Mouse (Mus musculus) ES-Bruce4 (cell line): ENCODE measurements around the gene Krba1. TPM values are rescaled to one million over a fixed set of nuclear protein-coding genes. Genes with fewer than 3 reads are reported as not detected.

Experiments used
- H3K27ac ChIP-seq: 2 replicates; pipeline ENCODE4 v1.5.1; 2012; ENCODE audit warnings: low read length, inconsistent platforms; ENCODE audit not compliant: insufficient read depth
- H3K27me3 ChIP-seq: 2 replicates; pipeline ENCODE4 v1.6.1; 2012; ENCODE audit warnings: mild to moderate bottlenecking, low read length, inconsistent platforms; ENCODE audit not compliant: control insufficient read depth, poor library complexity, insufficient read depth, severe bottlenecking
- H3K36me3 ChIP-seq: 2 replicates; pipeline ENCODE4 v1.6.1; 2012; ENCODE audit warnings: inconsistent platforms, mild to moderate bottlenecking, low read length, moderate library complexity; ENCODE audit not compliant: control insufficient read depth, poor library complexity, insufficient read depth, severe bottlenecking
- H3K4me1 ChIP-seq: one replicate; pipeline ENCODE4 v1.8.1; 2011; ENCODE audit warnings: low read length; ENCODE audit not compliant: control insufficient read depth, insufficient read depth
- H3K4me3 ChIP-seq: 2 replicates; pipeline ENCODE4 v1.5.1; 2011; ENCODE audit warnings: low read depth, mild to moderate bottlenecking, low read length
- H3K9ac ChIP-seq: 2 replicates; pipeline ENCODE4 v1.6.1; 2012; ENCODE audit warnings: low read depth, mild to moderate bottlenecking, inconsistent platforms; ENCODE audit not compliant: poor library complexity, severe bottlenecking
- H3K9me3 ChIP-seq: replicated peaks from 2 replicates; pipeline ENCODE4 v1.6.1; 2012; ENCODE audit warnings: mild to moderate bottlenecking, low read length, inconsistent platforms; ENCODE audit not compliant: control insufficient read depth, poor library complexity, insufficient read depth, severe bottlenecking
- CTCF ChIP-seq: IDR thresholded peaks from one replicate; pipeline ENCODE4 v1.8.1; 2011; ENCODE audit warnings: low read depth, low read length
- EP300 ChIP-seq: IDR thresholded peaks from 2 replicates; pipeline ENCODE4 v1.6.1; 2011; ENCODE audit warnings: low read depth, low read length; ENCODE audit not compliant: insufficient read depth
- POLR2A ChIP-seq: IDR thresholded peaks from one replicate; pipeline ENCODE4 v1.8.1; 2011; ENCODE audit warnings: low read length; ENCODE audit not compliant: insufficient read depth
- polyA plus RNA-seq: library from polyadenylated mRNA; stranded (reverse); fragments of >200 nt; gene quantifications from 2 replicates; pipeline ENCODE4 v1.2.4, GENCODE M21; 2011; ENCODE audit warnings: low read depth; ENCODE audit not compliant: missing spikeins, insufficient read depth, insufficient read length

Gene Krba1
- polyA plus RNA-seq, 1 experiment, result 17.8 TPM

- H3K27ac ChIP-seq, result no peak overlapping the region
- peaks cover 5% of the 10 kb centered on the region; the same call in 1 of the 2 replicates for H3K9me3 ChIP-seq
- no peak for TF ChIP-seq EP300
- TF ChIP-seq CTCF, result no peak
- no peak for TF ChIP-seq POLR2A
- peak overlapping the region; percentile 63 for H3K9ac ChIP-seq
- H3K36me3 ChIP-seq, result no peaks in the 10 kb centered on the region
- peaks cover 4% of the 10 kb centered on the region; the same call in 1 of the 2 replicates for H3K27me3 ChIP-seq
- H3K4me3 ChIP-seq, result peak overlapping the region; percentile 67
- H3K4me1 ChIP-seq, result peaks cover 4% of the 10 kb centered on the region
Observed at GRCm38 (mm10) chr6:48437679-48438376, 42.4 kb downstream of the Krba1 start.

GRCm38 (mm10) chr6:48438475-48439125 lies 43.2 kb downstream of the Krba1 start:
- no peak for TF ChIP-seq POLR2A
- no peak for TF ChIP-seq EP300
- TF ChIP-seq CTCF, result no peak
- Histone ChIP-seq H3K27ac (no peak overlapping the region), H3K9ac (peak overlapping the region; percentile 63), H3K9me3 (peaks cover 5% of the 10 kb centered on the region; the same call in 1 of the 2 replicates), H3K27me3 (peaks cover 4% of the 10 kb centered on the region; the same call in 1 of the 2 replicates), H3K36me3 (no peaks in the 10 kb centered on the region), H3K4me1 (peaks cover 4% of the 10 kb centered on the region), H3K4me3 (peak overlapping the region; percentile 67)

- Histone ChIP-seq H3K9ac (no peak overlapping the region), H3K27me3 (peaks cover 4% of the 10 kb centered on the region; the same call in 1 of the 2 replicates), H3K27ac (no peak overlapping the region), H3K4me1 (peaks cover 4% of the 10 kb centered on the region), H3K36me3 (no peaks in the 10 kb centered on the region), H3K4me3 (no peak overlapping the region), H3K9me3 (peaks cover 5% of the 10 kb centered on the region; the same call in 1 of the 2 replicates)
- TF ChIP-seq EP300 (no peak), POLR2A (no peak), CTCF (no peak)
Observed at GRCm38 (mm10) chr6:48439654-48440053, 44.3 kb downstream of the Krba1 start.

- Histone ChIP-seq H3K27me3 (peaks cover 4% of the 10 kb centered on the region; the same call in 1 of the 2 replicates), H3K27ac (no peak overlapping the region), H3K9me3 (peaks cover 5% of the 10 kb centered on the region; the same call in 1 of the 2 replicates), H3K36me3 (no peaks in the 10 kb centered on the region), H3K4me1 (peaks cover 4% of the 10 kb centered on the region), H3K9ac (no peak overlapping the region), H3K4me3 (no peak overlapping the region)
- TF ChIP-seq CTCF (no peak), EP300 (no peak), POLR2A (no peak)
Observed at GRCm38 (mm10) chr6:48440306-48441014, 45.1 kb downstream of the Krba1 start.

- H3K27ac ChIP-seq, result no peak overlapping the region
- H3K4me1 ChIP-seq, result peaks cover 4% of the 10 kb centered on the region
- TF ChIP-seq EP300 (peak; percentile 69), POLR2A (no peak)
- no peaks in the 10 kb centered on the region; the same call in 1 of the 2 replicates for H3K27me3 ChIP-seq
- peak overlapping the region; percentile 49 for H3K4me3 ChIP-seq
- peaks cover 5% of the 10 kb centered on the region; the same call in 1 of the 2 replicates for H3K9me3 ChIP-seq
- H3K36me3 ChIP-seq, result no peaks in the 10 kb centered on the region
- peak overlapping the region; percentile 64 for H3K9ac ChIP-seq
Observed at GRCm38 (mm10) chr6:48443592-48444309, 48.4 kb downstream of the Krba1 start.
